Mouse (Mus musculus) heart, postnatal 0 days (tissue): ENCODE measurements at regions not wholly inside any gene's neighbourhood (a gene's known extent, or its start where the extent isn't known, plus 50 kb on each side); places are given as distances from the start of the nearest gene placed in this dataset.

Experiments used
- ATAC-seq: fragments of 200-750 bp; cut with Nextera tagmentation; 2 replicates; pipeline ENCODE4 v1.8.0; 2017; ENCODE audit warnings: low read depth, moderate number of reproducible peaks, moderate library complexity; ENCODE audit not compliant: insufficient read depth
- DNase-seq: peaks from one replicate; pipeline ENCODE4 v3.0.0-alpha.2; 2016; ENCODE audit warnings: low spot score
- H3K27ac ChIP-seq: fragments of 300-500 bp; sonication (generic); 2 replicates; pipeline ENCODE4 v1.5.1; 2014; ENCODE audit warnings: low read depth, mild to moderate bottlenecking
- H3K27me3 ChIP-seq: fragments of 300-500 bp; sonication (generic); 2 replicates; pipeline ENCODE4 v1.6.1; 2014; ENCODE audit warnings: low read length, mixed read lengths; ENCODE audit not compliant: control insufficient read depth, insufficient read depth
- H3K36me3 ChIP-seq: fragments of 300-500 bp; sonication (generic); replicated peaks from 2 replicates; pipeline ENCODE4 v1.6.1; 2014; ENCODE audit warnings: low read length, mixed read lengths; ENCODE audit not compliant: control insufficient read depth, insufficient read depth
- H3K4me1 ChIP-seq: fragments of 300-500 bp; sonication (generic); 2 replicates; pipeline ENCODE4 v1.6.1; 2014; ENCODE audit warnings: antibody characterized with exemption; ENCODE audit not compliant: control insufficient read depth, insufficient read depth
- H3K4me2 ChIP-seq: fragments of 300-500 bp; sonication (generic); 2 replicates; pipeline ENCODE4 v1.6.1; 2014; ENCODE audit warnings: low read depth, mild to moderate bottlenecking, low read length, moderate library complexity
- H3K4me3 ChIP-seq: fragments of 300-500 bp; sonication (generic); 2 replicates; pipeline ENCODE4 v1.5.1; 2014; ENCODE audit warnings: low read depth, low read length
- H3K9ac ChIP-seq: fragments of 300-500 bp; sonication (generic); replicated peaks from 2 replicates; pipeline ENCODE4 v1.6.1; 2014; ENCODE audit warnings: low read depth, low read length, mixed read lengths
- H3K9me3 ChIP-seq: fragments of 300-500 bp; sonication (generic); replicated peaks from 2 replicates; pipeline ENCODE4 v1.6.1; 2016; ENCODE audit warnings: low read length; ENCODE audit not compliant: control insufficient read depth
- CTCF ChIP-seq: IDR thresholded peaks from 2 replicates; pipeline ENCODE4 v1.5.1; 2016; ENCODE audit warnings: antibody characterized with exemption, control low read depth, low read depth
- EP300 ChIP-seq: IDR thresholded peaks from 2 replicates; pipeline ENCODE4 v1.6.1; 2016; ENCODE audit warnings: antibody characterized with exemption, low read depth
- WGBS: fragments of 180-500 bp; shearing (Covaris S2); extraction: QIAGEN DNeasy Blood & Tissue Kit; methylation state at CpG from one replicate; pipeline ENCODE4 v1.1.7; 2014; 5-methylcytosine and 5-hydroxymethylcytosine counted together

- Histone ChIP-seq H3K27ac (no peak overlapping the region), H3K9me3 (no peaks in the 10 kb centered on the region), H3K9ac (no peak overlapping the region), H3K4me2 (no peak overlapping the region), H3K27me3 (no peaks in the 10 kb centered on the region), H3K36me3 (no peaks in the 10 kb centered on the region), H3K4me3 (no peak overlapping the region), H3K4me1 (peaks cover 32% of the 10 kb centered on the region)
- WGBS: 100% methylated on average over 1 of the region's 1 CpGs
- no peak for ATAC-seq
- TF ChIP-seq CTCF (no peak), EP300 (no peak)
- no peak for DNase-seq
Observed at GRCm38 (mm10) chr1:120753406-120753805, 151.2 kb downstream of the En1 start.

GRCm38 (mm10) chr1:120754337-120754736 is 152.1 kb downstream of the En1 start:
- Histone ChIP-seq H3K9me3 (no peaks in the 10 kb centered on the region), H3K27me3 (no peaks in the 10 kb centered on the region), H3K9ac (no peak overlapping the region), H3K4me3 (no peak overlapping the region), H3K36me3 (no peaks in the 10 kb centered on the region), H3K4me1 (peaks cover 33% of the 10 kb centered on the region), H3K27ac (no peak overlapping the region), H3K4me2 (no peak overlapping the region)
- no peak for ATAC-seq
- no peak for DNase-seq
- TF ChIP-seq EP300: no peak
- TF ChIP-seq CTCF: no peak
- 39% methylated on average over 5 of the region's 5 CpGs for WGBS

- no peak overlapping the region for H3K4me2 ChIP-seq
- H3K27ac ChIP-seq: peak overlapping the region; percentile 94
- peak; percentile 83 for DNase-seq
- H3K9me3 ChIP-seq: no peaks in the 10 kb centered on the region
- no peaks in the 10 kb centered on the region for H3K27me3 ChIP-seq
- no peak for TF ChIP-seq CTCF
- peak; percentile 38; the same call in 1 of the 2 replicates for TF ChIP-seq EP300
- ATAC-seq: peak; percentile 77
- H3K36me3 ChIP-seq: no peaks in the 10 kb centered on the region
- peaks cover 30% of the 10 kb centered on the region for H3K4me1 ChIP-seq
- 11% methylated on average over 9 of the region's 9 CpGs for WGBS
- H3K4me3 ChIP-seq: no peak overlapping the region
- H3K9ac ChIP-seq: no peak overlapping the region
Observed at GRCm38 (mm10) chr1:120757283-120757821, 155.1 kb downstream of the En1 start.

- peaks cover 38% of the 10 kb centered on the region for H3K4me1 ChIP-seq
- peak; percentile 71 for DNase-seq
- no peaks in the 10 kb centered on the region for H3K9me3 ChIP-seq
- TF ChIP-seq CTCF: no peak
- TF ChIP-seq EP300: peak; percentile 85; the same call in 1 of the 2 replicates
- H3K4me3 ChIP-seq: no peak overlapping the region
- no peaks in the 10 kb centered on the region for H3K27me3 ChIP-seq
- peak overlapping the region; percentile 94 for H3K27ac ChIP-seq
- WGBS: 18% methylated on average over 7 of the region's 7 CpGs
- no peak overlapping the region for H3K9ac ChIP-seq
- no peak overlapping the region for H3K4me2 ChIP-seq
- H3K36me3 ChIP-seq: no peaks in the 10 kb centered on the region
- ATAC-seq: peak; percentile 80
Observed at GRCm38 (mm10) chr1:120758172-120758571, 156.0 kb downstream of the En1 start.

GRCm38 (mm10) chr1:120758762-120759161 is 156.5 kb downstream of the En1 start:
- no peak for TF ChIP-seq EP300
- no peak for TF ChIP-seq CTCF
- Histone ChIP-seq H3K36me3 (no peaks in the 10 kb centered on the region), H3K9ac (no peak overlapping the region), H3K4me1 (peaks cover 39% of the 10 kb centered on the region), H3K4me2 (no peak overlapping the region), H3K27ac (peak overlapping the region; percentile 94), H3K4me3 (no peak overlapping the region), H3K9me3 (no peaks in the 10 kb centered on the region), H3K27me3 (no peaks in the 10 kb centered on the region)
- ATAC-seq: no peak
- DNase-seq: no peak
- WGBS: 23% methylated on average over 5 of the region's 5 CpGs

- DNase-seq (no peak), ATAC-seq (no peak)
- 83% methylated on average over 3 of the region's 3 CpGs for WGBS
- Histone ChIP-seq H3K27ac (no peak overlapping the region), H3K9me3 (no peaks in the 10 kb centered on the region), H3K9ac (no peak overlapping the region), H3K36me3 (no peaks in the 10 kb centered on the region), H3K4me3 (no peak overlapping the region), H3K4me2 (no peak overlapping the region), H3K27me3 (no peaks in the 10 kb centered on the region), H3K4me1 (peaks cover 34% of the 10 kb centered on the region)
- TF ChIP-seq EP300: no peak
- TF ChIP-seq CTCF: no peak
Observed at GRCm38 (mm10) chr1:120759380-120759779, 157.2 kb downstream of the En1 start.
